Mouse (Mus musculus): ENCODE data around the gene Slc22a19. TPM values are rescaled to one million over a fixed set of nuclear protein-coding genes. Genes with fewer than 3 reads are reported as not detected.

Slc22a19 gene
- polyA plus RNA-seq, 1 experiment, result 124 TPM

DNA sequence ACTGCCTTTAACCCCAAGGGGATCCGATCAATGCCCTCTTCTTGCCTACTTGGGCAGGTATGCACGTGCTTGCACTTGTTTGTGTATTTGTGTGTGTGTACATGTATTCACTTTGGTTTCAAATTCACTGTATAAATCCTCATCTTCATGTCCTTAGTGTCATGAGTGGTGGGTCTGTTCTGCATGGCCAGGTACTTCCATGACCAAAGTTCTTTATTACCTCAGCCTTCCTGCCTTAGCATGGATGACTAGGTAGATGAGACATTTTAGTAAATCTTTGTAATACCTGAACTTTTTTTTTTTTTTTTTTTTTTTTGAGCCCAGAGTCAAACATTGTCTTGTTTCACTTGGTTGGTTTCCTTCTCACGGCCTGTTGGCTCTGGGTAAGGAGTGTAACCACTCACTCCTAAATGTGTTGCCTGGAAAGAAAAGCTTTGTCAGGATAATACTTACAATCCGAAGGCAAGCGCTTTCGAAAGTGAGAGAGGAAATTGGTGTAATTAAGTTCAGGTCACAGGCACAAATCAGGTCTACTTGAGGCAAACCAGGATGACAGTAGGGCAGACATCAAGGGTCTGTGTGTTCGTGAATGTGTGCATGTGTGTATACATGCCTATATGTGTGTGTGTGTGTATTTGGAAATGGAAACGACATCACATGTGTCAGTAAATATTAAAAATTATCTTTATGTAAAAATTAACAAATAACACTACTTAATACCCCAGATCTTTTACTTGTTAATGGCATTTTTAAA is 62.0 kb downstream of the Slc22a19 start:
- no peaks in the 10 kb centered on the region for H3K27me3 ChIP-seq (replicated peaks; ENCODE audit: control insufficient read depth, insufficient read depth, low read length)
- H3K4me3 ChIP-seq (ENCODE audit: insufficient read depth, low read depth, low read length), result no peak overlapping the region
- no peak for TF ChIP-seq CTCF (conservative IDR thresholded peaks at IDR 0.05; ENCODE audit: insufficient read depth, insufficient read length, low read depth, low read length)
- no peak for TF ChIP-seq POLR2A (IDR thresholded peaks at IDR 0.05; ENCODE audit: low read depth, low read length)
- no peaks in the 10 kb centered on the region for H3K36me3 ChIP-seq (ENCODE audit: control insufficient read depth, insufficient read depth, low read length)
- H3K27ac ChIP-seq (ENCODE audit: insufficient read depth, low read depth, low read length), result peak overlapping the region; percentile 43; the same call in 1 of the 2 replicates
- peak; percentile 69 for DNase-seq
- WGBS, result 38% methylated on average over 8 of the region's 8 CpGs
- H3K4me1 ChIP-seq (ENCODE audit: control insufficient read depth, insufficient read depth, low read length), result no peaks in the 10 kb centered on the region; the same call in 1 of the 2 replicates

GRCm38 (mm10) chr19:7633786-7634185 is 77.3 kb downstream of the Slc22a19 start:
- peak; percentile 56 for DNase-seq
- H3K27me3 ChIP-seq (replicated peaks; ENCODE audit: control insufficient read depth, insufficient read depth, low read length), result no peaks in the 10 kb centered on the region
- no peaks in the 10 kb centered on the region; the same call in 1 of the 2 replicates for H3K4me1 ChIP-seq (ENCODE audit: control insufficient read depth, insufficient read depth, low read length)
- WGBS, result 65% methylated on average over 1 of the region's 1 CpGs
- no peak for TF ChIP-seq CTCF (conservative IDR thresholded peaks at IDR 0.05; ENCODE audit: insufficient read depth, insufficient read length, low read depth, low read length)
- TF ChIP-seq POLR2A (IDR thresholded peaks at IDR 0.05; ENCODE audit: low read depth, low read length), result no peak
- no peak overlapping the region for H3K4me3 ChIP-seq (ENCODE audit: insufficient read depth, low read depth, low read length)
- no peak overlapping the region for H3K27ac ChIP-seq (ENCODE audit: insufficient read depth, low read depth, low read length)
- H3K36me3 ChIP-seq (ENCODE audit: control insufficient read depth, insufficient read depth, low read length), result no peaks in the 10 kb centered on the region

GRCm38 (mm10) chr19:7633021-7633420 is 78.1 kb downstream of the Slc22a19 start:
- DNase-seq, result peak; percentile 68

More at GRCm38 (mm10) chr19:7633021-7633420, 78.1 kb downstream of the Slc22a19 start:
- Histone ChIP-seq H3K27ac (ENCODE audit: insufficient read depth, low read depth, low read length) (no peak overlapping the region), H3K27me3 (replicated peaks; ENCODE audit: control insufficient read depth, insufficient read depth, low read length) (no peaks in the 10 kb centered on the region), H3K36me3 (ENCODE audit: control insufficient read depth, insufficient read depth, low read length) (no peaks in the 10 kb centered on the region), H3K4me1 (ENCODE audit: control insufficient read depth, insufficient read depth, low read length) (no peaks in the 10 kb centered on the region; the same call in 1 of the 2 replicates), H3K4me3 (ENCODE audit: insufficient read depth, low read depth, low read length) (no peak overlapping the region)
- TF ChIP-seq CTCF (conservative IDR thresholded peaks at IDR 0.05; ENCODE audit: insufficient read depth, insufficient read length, low read depth, low read length), result no peak
- TF ChIP-seq POLR2A (IDR thresholded peaks at IDR 0.05; ENCODE audit: low read depth, low read length), result no peak

Other genes starting within 250 kb of the Slc22a19 start
- gene Rtn3, start 228.0 kb downstream of the Slc22a19 start, polyA plus RNA-seq (2012; rRNA removed), result 186 and 190 TPM in 2 replicates
- 12.7 and 20.4 TPM in 2 replicates for gene Atl3, start 217.3 kb downstream of the Slc22a19 start, polyA plus RNA-seq (2012; rRNA removed)
- gene Pla2g16, start 153.9 kb downstream of the Slc22a19 start, polyA plus RNA-seq (2012; rRNA removed), result 24.3 and 24.9 TPM in 2 replicates
- 5.1 and 5.3 TPM in 2 replicates for gene Lgals12, start 104.1 kb downstream of the Slc22a19 start, polyA plus RNA-seq (2012; rRNA removed)
- 0.42 and 1.4 TPM in 2 replicates for gene Hrasls5, start 98.8 kb downstream of the Slc22a19 start, polyA plus RNA-seq (2012; rRNA removed)
- gene Slc22a26, start 91.4 kb upstream of the Slc22a19 start, polyA plus RNA-seq (2012; rRNA removed), result 6.8 and 12.1 TPM in 2 replicates